Mouse (Mus musculus): ENCODE measurements around the gene Ksr1.

Ksr1 gene

DNA sequence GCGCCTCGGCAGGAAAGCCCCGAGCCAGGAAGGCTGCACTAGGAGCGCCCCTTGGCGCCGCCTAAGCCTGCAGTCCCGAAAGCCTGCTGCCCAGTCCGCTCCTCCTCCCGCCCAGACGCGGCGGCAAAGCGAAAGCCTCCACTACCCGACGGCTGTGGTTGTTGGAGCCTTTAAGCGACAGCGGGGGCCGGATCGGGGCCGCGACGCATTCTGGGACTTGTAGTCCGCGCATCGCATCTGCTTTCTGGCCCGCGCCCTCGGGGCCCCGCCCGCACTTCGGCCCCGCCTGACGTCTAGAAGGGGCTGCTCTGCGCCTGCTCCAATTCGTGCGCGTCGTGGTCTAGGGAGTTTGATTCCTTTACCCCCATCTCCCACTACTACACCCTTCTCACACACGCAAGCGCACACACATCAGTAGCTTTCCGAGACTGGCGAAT, at the start of gene Ksr1:
Gene Ksr1 (minus strand): TSS at position 77 of the 437 bp plus-strand sequence.
- peak; percentile 92 for DNase-seq (ENCODE audit: extremely low spot score)

DNA sequence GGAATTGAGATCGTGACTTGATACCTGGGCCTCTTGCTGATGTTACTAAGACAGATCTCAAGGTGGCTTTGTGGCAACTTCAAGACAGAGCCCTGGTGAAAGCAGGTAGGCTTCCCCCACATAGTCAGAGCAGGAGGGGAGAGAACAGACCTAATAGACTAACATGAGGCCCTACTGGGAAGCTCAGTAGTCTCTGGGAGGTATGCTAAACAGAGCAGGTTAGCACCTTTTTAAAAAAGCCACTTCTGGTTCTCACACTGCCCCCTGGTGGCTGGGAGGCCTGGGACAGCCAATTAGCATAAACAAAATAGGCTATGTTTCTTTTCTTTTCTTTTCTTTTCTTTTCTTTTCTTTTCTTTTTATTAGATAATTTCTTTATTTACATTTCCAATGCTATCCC, 46.0 kb upstream of the Ksr1 start:
- DNase-seq (ENCODE audit: extremely low spot score) = no peak

DNA sequence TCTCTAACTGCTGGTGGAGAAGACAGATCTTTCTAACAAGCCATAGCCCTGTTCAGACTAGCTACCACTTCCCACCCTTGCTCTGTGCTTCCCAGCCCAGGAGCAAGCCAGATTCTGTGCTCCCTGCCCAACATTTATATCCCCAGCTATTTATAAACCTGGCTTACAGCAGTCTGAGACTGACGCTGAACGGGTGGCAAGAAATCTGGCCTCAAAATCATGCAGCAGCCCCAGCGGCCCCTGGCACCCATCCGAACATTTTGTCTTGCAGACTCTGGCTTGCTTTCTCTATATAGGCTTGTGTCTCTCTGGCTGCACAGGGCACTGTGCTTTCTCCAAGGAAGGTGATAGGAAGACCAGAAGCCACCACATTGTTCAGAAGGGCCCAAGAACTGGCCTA, 45.0 kb upstream of the Ksr1 start:
- DNase-seq (ENCODE audit: extremely low spot score) = no peak

DNA sequence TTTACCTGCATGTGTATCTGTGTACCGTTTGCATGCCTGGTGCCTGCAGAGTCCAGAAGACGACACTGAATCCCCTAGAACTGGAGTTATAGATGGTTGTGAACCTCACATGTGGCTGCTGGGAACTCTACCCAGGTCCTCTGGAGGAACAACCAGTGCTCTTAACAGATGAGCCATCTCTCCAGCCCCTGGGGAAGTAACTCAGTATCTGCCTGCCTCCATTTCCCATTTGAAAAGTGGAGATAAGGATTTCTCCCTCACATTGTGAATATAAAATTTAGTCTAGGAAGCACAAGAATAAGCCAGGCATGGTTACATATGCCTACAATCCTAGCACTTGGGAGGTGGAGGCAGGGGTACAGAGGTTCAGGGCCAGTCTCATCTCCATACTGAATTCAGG, 44.0 kb upstream of the Ksr1 start:
- no peak for DNase-seq (ENCODE audit: extremely low spot score)

DNA sequence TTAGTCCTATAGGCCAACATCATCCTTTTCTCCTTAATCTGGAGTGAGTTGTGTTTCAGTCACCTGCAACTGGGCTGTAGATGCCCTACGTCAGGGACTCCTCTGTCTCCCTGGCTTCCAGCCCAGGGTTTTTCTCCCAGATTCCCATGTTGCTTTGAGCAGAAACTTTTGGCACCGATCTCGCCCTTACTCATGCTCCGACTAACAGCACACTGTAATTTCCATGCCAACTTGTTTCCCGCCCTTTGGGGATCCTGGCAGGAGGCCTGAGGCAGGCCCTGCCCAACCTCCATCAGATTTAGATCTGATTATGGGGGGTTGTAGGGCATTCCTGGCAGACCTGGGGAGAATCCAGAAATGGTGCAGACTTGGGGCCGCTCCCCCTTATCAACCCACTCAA, 42.0 kb upstream of the Ksr1 start:
- no peak for DNase-seq (ENCODE audit: extremely low spot score)

GRCm38 (mm10) chr11:79187291-79187690, 41.1 kb upstream of the Ksr1 start:
- no peak for DNase-seq (ENCODE audit: extremely low spot score)

GRCm38 (mm10) chr11:79185683-79186082, 39.5 kb upstream of the Ksr1 start:
- no peak for DNase-seq (ENCODE audit: extremely low spot score)

- DNase-seq (ENCODE audit: extremely low spot score) = no peak
These were observed 38.1 kb upstream of the Ksr1 start for GRCm38 (mm10) chr11:79184126-79184888.

GRCm38 (mm10) chr11:79183400-79183799, 37.2 kb upstream of the Ksr1 start:
- DNase-seq (ENCODE audit: extremely low spot score) = no peak

DNA sequence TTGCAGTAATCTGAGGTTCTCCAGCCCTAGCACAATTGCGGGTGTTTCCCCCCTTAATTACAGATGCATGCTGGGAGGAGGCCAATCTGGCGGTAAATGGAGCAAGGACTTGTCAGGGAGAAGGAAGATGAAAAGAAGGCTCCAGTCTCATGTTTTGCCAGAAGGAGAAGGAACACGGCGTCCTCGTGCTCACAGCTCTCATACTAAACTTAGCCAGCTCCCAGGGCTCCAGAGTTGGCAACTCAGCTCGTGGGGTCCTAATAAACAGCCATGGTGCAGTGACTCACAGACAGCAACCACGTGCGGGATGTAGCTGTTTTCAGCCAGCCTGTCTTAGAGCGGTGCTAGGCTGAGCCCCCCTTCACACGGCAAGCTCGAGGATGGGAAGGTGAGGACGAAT, 36.7 kb upstream of the Ksr1 start:
- no peak for DNase-seq (ENCODE audit: extremely low spot score)

GRCm38 (mm10) chr11:79181914-79182313, 35.7 kb upstream of the Ksr1 start:
- no peak for DNase-seq (ENCODE audit: extremely low spot score)

DNA sequence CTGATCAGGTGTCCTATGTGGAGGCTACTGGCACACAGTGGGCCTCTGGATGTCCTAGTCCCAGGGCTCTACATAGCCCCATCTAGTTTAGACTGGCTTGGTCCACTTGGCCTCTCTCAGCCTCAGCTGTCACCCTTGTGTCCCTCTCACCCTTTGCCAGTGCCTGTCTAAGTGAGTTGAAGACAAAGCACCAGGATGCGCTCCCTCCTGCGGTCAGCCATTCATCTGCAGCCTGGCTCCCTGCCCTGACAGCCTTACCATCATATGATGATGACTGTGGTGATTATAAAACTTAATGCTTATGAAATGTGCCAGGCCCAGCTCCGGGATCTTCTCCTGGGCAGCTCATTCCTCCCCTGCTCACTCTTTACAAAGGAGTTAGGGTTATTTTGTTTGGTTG, 30.5 kb upstream of the Ksr1 start:
- no peak for DNase-seq (ENCODE audit: extremely low spot score)

GRCm38 (mm10) chr11:79172054-79172453, 25.8 kb upstream of the Ksr1 start:
- no peak for DNase-seq (ENCODE audit: extremely low spot score)

DNA sequence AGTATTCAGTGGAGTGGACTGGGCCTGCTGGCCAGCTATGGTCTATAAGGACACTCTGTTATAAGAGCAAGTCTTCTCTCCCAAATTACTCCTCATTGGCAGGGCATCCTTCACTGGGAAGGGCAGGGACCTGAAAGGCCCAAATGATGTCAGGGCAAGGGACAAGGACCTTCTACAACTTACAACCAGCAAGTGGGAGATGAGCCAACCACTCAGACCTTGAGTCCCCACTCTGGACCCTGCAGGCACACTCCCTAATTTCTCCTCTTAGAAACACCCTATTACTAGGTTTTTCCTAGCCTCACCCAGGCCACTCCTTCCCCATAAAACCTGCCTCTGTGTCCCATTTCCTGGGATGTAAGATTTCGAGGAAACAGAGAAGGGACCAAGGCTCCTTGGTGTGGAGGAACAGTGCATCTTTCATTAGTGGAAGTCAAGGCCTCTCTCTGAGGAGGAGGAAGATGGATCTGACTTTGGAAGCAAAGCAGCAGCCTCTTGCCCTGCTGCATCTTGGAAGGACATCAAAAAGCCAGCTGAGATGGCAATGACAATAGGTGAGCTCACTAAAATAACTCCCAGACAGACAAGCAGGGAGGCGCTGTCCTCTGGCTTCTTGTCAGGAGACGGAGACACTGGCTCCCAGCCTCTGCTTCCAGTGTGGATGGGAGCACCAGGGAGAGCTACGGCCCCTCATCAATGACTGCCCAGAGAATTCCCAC, 20.5 kb upstream of the Ksr1 start:
- no peak for DNase-seq (ENCODE audit: extremely low spot score)

DNA sequence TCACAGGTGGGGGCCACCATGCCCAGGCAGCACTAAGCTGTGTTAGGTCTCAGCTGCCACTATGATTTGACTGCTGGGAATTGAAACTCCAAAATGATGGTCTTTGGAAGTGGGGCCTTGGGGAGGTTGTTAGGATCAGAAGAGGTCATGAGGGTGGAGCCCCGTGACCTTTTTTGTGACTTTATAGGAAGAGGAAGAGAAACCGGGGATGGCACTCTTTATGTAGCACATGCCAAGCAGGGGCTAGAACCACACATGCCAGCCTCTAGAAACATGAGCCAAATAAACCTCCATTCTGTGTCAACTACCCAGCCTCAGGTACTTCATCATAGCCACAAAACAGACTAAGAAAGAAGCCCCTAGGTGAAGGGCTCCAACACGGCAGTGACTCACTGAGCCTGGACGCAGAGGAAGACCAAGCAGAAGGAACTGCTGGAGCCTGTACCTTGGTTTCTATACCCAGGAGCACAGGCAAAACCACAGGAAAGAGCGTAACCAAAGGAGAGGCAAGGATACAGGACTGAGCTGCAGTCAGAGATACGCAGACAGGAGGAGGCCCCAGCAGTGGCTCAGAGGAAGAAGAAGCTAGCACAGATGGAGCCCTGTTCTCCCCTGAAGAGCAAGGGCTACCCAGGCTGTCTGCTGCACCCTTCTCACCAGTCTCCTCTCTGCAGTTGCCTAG, 15.0 kb upstream of the Ksr1 start:
- DNase-seq (ENCODE audit: extremely low spot score) = no peak

GRCm38 (mm10) chr11:79160127-79160526, 13.9 kb upstream of the Ksr1 start:
- DNase-seq (ENCODE audit: extremely low spot score) = no peak

DNA sequence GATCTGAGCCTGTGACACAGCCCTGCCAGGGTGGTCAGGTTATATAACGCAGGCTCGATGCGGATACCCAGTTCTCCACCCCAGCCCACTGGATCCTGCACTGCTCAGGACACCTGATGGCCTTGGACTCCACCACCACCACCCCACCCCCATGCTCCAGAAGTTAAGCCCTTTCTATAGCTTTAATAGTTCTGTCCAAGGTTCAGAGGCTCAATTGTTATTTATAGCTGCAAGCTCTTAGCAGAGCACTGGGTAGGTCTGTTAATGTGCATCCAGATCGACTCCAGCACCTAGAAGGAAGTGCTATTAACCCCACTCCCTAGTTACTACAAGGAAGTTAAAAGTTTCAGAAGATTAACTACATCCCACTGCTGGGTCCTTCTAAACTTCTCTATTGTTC, 11.5 kb upstream of the Ksr1 start:
- no peak for DNase-seq (ENCODE audit: extremely low spot score)

DNA sequence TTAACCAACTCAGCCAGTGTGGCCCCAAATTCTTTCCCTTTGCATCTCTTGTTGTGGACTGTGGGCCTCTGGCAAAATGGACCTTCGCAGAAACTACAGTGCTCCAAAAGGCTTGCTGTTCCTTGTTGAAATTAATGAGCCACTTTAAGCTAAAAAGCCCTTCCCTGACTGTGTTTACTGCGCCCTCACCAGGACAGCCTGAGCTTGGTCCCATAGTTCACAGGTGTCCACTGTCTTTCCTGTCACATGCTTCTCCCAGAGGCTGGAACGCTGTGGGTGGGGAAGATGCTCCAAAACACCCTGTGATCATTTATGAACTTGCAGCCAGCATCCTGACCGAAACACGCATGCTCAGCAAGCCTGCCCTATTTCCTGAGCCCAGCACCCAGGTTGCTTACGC, 9.1 kb upstream of the Ksr1 start:
- DNase-seq (ENCODE audit: extremely low spot score) = no peak

DNA sequence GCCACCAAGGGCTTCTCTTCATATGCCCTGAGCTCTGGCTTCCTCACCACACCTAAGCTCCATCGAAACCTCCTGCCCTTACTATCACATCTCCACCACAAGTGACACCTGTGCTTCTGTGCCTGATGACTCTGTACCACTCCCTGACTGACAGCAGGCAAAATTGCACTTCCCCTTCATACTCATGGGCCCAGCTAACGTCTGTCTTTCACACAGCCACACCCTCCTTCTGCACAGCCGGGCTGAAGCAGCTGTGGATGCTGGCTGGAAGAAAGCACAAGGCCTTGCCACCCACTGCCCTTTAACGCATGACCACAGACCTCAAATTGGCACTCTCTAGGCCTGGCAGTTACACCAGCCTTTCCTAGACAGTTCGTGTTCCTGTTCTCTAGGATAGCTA, 6.5 kb upstream of the Ksr1 start:
- no peak for DNase-seq (ENCODE audit: extremely low spot score)

GRCm38 (mm10) chr11:79151874-79152273, 5.7 kb upstream of the Ksr1 start:
- DNase-seq (ENCODE audit: extremely low spot score) = no peak

GRCm38 (mm10) chr11:79150301-79150700, 4.1 kb upstream of the Ksr1 start:
- DNase-seq (ENCODE audit: extremely low spot score) = no peak

DNA sequence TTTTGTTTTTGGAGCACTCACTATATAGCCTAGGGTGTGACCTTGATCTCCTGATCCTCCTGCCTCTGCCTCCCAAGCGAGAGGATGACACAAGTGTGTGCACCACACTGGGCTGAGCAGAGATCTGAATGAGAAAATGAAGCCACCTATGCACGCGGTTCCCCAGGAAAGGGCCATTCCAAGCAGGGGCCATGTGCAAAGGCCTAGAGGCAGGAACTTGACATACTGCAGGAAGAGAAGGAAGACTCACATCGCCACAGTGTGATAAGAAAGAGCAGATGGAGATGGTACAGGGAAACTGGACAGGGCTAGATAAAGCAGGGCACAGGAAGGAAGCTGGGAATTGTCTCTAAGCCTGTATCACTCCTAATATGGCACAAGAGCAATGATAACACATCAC, 3.1 kb upstream of the Ksr1 start:
- no peak for DNase-seq (ENCODE audit: extremely low spot score)

- no peak for DNase-seq (ENCODE audit: extremely low spot score)
These were observed 2.6 kb upstream of the Ksr1 start for GRCm38 (mm10) chr11:79148783-79149182.
